Mouse (Mus musculus): Measurements from ENCODE around the gene Mymx.

Mymx gene

GRCm38 (mm10) chr17:45586449-45586837 is 15.5 kb downstream of the Mymx start:
- DNase-seq: peak; percentile 31 to 49

- peak in 1 of 2 experiments; percentile 14 for DNase-seq
Measured at GRCm38 (mm10) chr17:45585725-45586448, 16.0 kb downstream of the Mymx start.

- peak; percentile 84 to 87 for DNase-seq
Measured at GRCm38 (mm10) chr17:45584939-45585678, 16.8 kb downstream of the Mymx start.

GRCm38 (mm10) chr17:45584096-45584896 is 17.6 kb downstream of the Mymx start:
- peak; percentile 77 to 84 for DNase-seq

- DNase-seq: no peak
Measured at GRCm38 (mm10) chr17:45582715-45583355, 19.1 kb downstream of the Mymx start.

GRCm38 (mm10) chr17:45582188-45582587 is 19.7 kb downstream of the Mymx start:
- DNase-seq: no peak

- peak; percentile 79 to 82 for DNase-seq
Measured at GRCm38 (mm10) chr17:45581567-45581983, 20.3 kb downstream of the Mymx start.

GRCm38 (mm10) chr17:45580958-45581477 is 20.9 kb downstream of the Mymx start:
- no peak for DNase-seq

- DNase-seq: no peak
Measured at GRCm38 (mm10) chr17:45579554-45579953, 22.3 kb downstream of the Mymx start.

GRCm38 (mm10) chr17:45578843-45579242 is 23.1 kb downstream of the Mymx start:
- DNase-seq: no peak

- peak in 1 of 2 experiments; percentile 50 for DNase-seq
Measured at GRCm38 (mm10) chr17:45578242-45578641, 23.7 kb downstream of the Mymx start.

- DNase-seq: peak in 1 of 2 experiments; percentile 47
Measured at GRCm38 (mm10) chr17:45575123-45575897, 26.6 kb downstream of the Mymx start.

- peak; percentile 87 to 88 for DNase-seq
Measured at GRCm38 (mm10) chr17:45574129-45574761, 27.7 kb downstream of the Mymx start.

GRCm38 (mm10) chr17:45573780-45574123 is 28.1 kb downstream of the Mymx start:
- DNase-seq: peak; percentile 98

GRCm38 (mm10) chr17:45573087-45573779 is 28.7 kb downstream of the Mymx start, which contains the start of gene Hsp90ab1:
Gene Hsp90ab1 (minus strand): TSS chr17:45573271.
- peak; percentile 99 for DNase-seq

GRCm38 (mm10) chr17:45572103-45573086 is 29.5 kb downstream of the Mymx start:
- DNase-seq: peak; percentile 75 to 80

GRCm38 (mm10) chr17:45569999-45570398 is 31.9 kb downstream of the Mymx start:
- DNase-seq: no peak

GRCm38 (mm10) chr17:45568990-45569389 is 32.9 kb downstream of the Mymx start:
- no peak for DNase-seq

- DNase-seq: no peak
Measured at GRCm38 (mm10) chr17:45567162-45567601, 34.7 kb downstream of the Mymx start.

All from cerebellum, postnatal 25 days (tissue).